Mouse (Mus musculus) thymus, adult 2 months (tissue): ENCODE measurements around the gene Trpv2. TPM values are rescaled to one million over a fixed set of nuclear protein-coding genes. Genes with fewer than 3 reads are reported as not detected.

Experiments
- DNase-seq: peaks from one replicate; pipeline ENCODE4 v3.0.0; 2021
- H3K27ac ChIP-seq: fragments of 200-500 bp; 2 replicates; pipeline ENCODE4 v1.5.1; 2012; ENCODE audit warnings: low read length, control low read depth; ENCODE audit not compliant: control insufficient read depth, insufficient read depth
- H3K27me3 ChIP-seq: fragments of 200-500 bp; 2 replicates; pipeline ENCODE4 v1.6.1; 2012; ENCODE audit warnings: mild to moderate bottlenecking, low read length, moderate library complexity, mixed read lengths; ENCODE audit not compliant: control insufficient read depth, insufficient read depth
- H3K36me3 ChIP-seq: fragments of 200-500 bp; 2 replicates; pipeline ENCODE4 v1.6.1; 2012; ENCODE audit warnings: mild to moderate bottlenecking, low read length, moderate library complexity; ENCODE audit not compliant: control insufficient read depth, insufficient read depth
- H3K4me1 ChIP-seq: fragments of 200-500 bp; replicated peaks from 2 replicates; pipeline ENCODE4 v1.6.1; 2012; ENCODE audit warnings: low read length; ENCODE audit not compliant: control insufficient read depth, insufficient read depth
- H3K4me3 ChIP-seq: fragments of 200-500 bp; 2 replicates; pipeline ENCODE4 v1.5.1; 2012; ENCODE audit warnings: mild to moderate bottlenecking, low read length, control low read depth, moderate library complexity; ENCODE audit not compliant: control insufficient read depth, insufficient read depth
- CTCF ChIP-seq: fragments of 200-500 bp; IDR thresholded peaks from 2 replicates; pipeline ENCODE4 v1.5.1; 2012; ENCODE audit warnings: mild to moderate bottlenecking, control low read depth, low read length, moderate library complexity, borderline replicate concordance; ENCODE audit not compliant: control insufficient read depth, poor library complexity, insufficient read depth; ENCODE audit errors: extremely low read depth
- POLR2A ChIP-seq: fragments of 200-500 bp; IDR thresholded peaks from 2 replicates; pipeline ENCODE4 v1.6.1; 2012; ENCODE audit warnings: mild to moderate bottlenecking, low read length, control low read depth, moderate library complexity; ENCODE audit not compliant: control insufficient read depth, poor library complexity, insufficient read depth; ENCODE audit errors: extremely low read depth
- WGBS: fragments of 180-500 bp; shearing (Covaris S2); methylation state at CpG from one replicate; pipeline ENCODE4 v1.1.7; 2018; 5-methylcytosine and 5-hydroxymethylcytosine counted together
- polyA plus RNA-seq: library from polyadenylated mRNA; depleted of rRNA; stranded (reverse); fragments of >200 nt; gene quantifications from 2 replicates; pipeline ENCODE4 v1.2.3, GENCODE M21; 2012

Gene Trpv2
- polyA plus RNA-seq, 1 experiment = 96.0 TPM

- no peak for DNase-seq
- Histone ChIP-seq H3K4me3 (no peak overlapping the region), H3K36me3 (no peaks in the 10 kb centered on the region), H3K27ac (no peak overlapping the region), H3K27me3 (no peaks in the 10 kb centered on the region), H3K4me1 (no peaks in the 10 kb centered on the region)
- WGBS = 89% methylated on average over 3 of the region's 3 CpGs
- TF ChIP-seq POLR2A (no peak), CTCF (no peak)
These were observed 62.5 kb downstream of the Trpv2 start for GRCm38 (mm10) chr11:62636840-62637221.

GRCm38 (mm10) chr11:62637401-62637800, 63.1 kb downstream of the Trpv2 start:
- WGBS = 87% methylated on average over 5 of the region's 5 CpGs
- no peak for TF ChIP-seq POLR2A
- TF ChIP-seq CTCF = no peak
- no peaks in the 10 kb centered on the region for H3K4me1 ChIP-seq
- no peaks in the 10 kb centered on the region for H3K36me3 ChIP-seq
- no peak overlapping the region for H3K27ac ChIP-seq
- DNase-seq = no peak
- H3K27me3 ChIP-seq = no peaks in the 10 kb centered on the region
- H3K4me3 ChIP-seq = no peak overlapping the region

- DNase-seq = no peak
- Histone ChIP-seq H3K36me3 (no peaks in the 10 kb centered on the region), H3K4me1 (no peaks in the 10 kb centered on the region), H3K27ac (no peak overlapping the region), H3K4me3 (no peak overlapping the region), H3K27me3 (no peaks in the 10 kb centered on the region)
- TF ChIP-seq CTCF = no peak
- TF ChIP-seq POLR2A = no peak
- whole genome bisulfite sequencing = 85% methylated on average over 6 of the region's 6 CpGs
These were observed 63.5 kb downstream of the Trpv2 start for GRCm38 (mm10) chr11:62637806-62638205.

GRCm38 (mm10) chr11:62638402-62638801, 64.1 kb downstream of the Trpv2 start:
- Histone ChIP-seq H3K4me3 (no peak overlapping the region), H3K4me1 (no peaks in the 10 kb centered on the region; the same call in 1 of the 2 replicates), H3K36me3 (no peaks in the 10 kb centered on the region), H3K27me3 (no peaks in the 10 kb centered on the region), H3K27ac (no peak overlapping the region)
- TF ChIP-seq CTCF (no peak), POLR2A (no peak)
- DNase-seq = no peak
- 98% methylated on average over 4 of the region's 4 CpGs for WGBS

GRCm38 (mm10) chr11:62640378-62640777, 66.1 kb downstream of the Trpv2 start:
- H3K4me3 ChIP-seq = no peak overlapping the region
- H3K27me3 ChIP-seq = no peaks in the 10 kb centered on the region
- H3K4me1 ChIP-seq = no peaks in the 10 kb centered on the region; the same call in 1 of the 2 replicates
- H3K27ac ChIP-seq = no peak overlapping the region
- no peaks in the 10 kb centered on the region for H3K36me3 ChIP-seq
- no peak for TF ChIP-seq POLR2A
- no peak for TF ChIP-seq CTCF
- no peak for DNase-seq
- 89% methylated on average over 3 of the region's 3 CpGs for WGBS

- no peak for TF ChIP-seq CTCF
- Histone ChIP-seq H3K4me1 (no peaks in the 10 kb centered on the region; the same call in 1 of the 2 replicates), H3K27ac (no peak overlapping the region), H3K4me3 (no peak overlapping the region), H3K36me3 (no peaks in the 10 kb centered on the region), H3K27me3 (no peaks in the 10 kb centered on the region)
- DNase-seq = no peak
- 74% methylated on average over 11 of the region's 11 CpGs for WGBS
These were observed 67.9 kb downstream of the Trpv2 start for GRCm38 (mm10) chr11:62642023-62642844.

GRCm38 (mm10) chr11:62643011-62643631, 68.8 kb downstream of the Trpv2 start:
- TF ChIP-seq CTCF (no peak), POLR2A (no peak)
- DNase-seq = no peak
- WGBS = 61% methylated on average over 8 of the region's 8 CpGs
- no peak overlapping the region for H3K4me3 ChIP-seq
- no peaks in the 10 kb centered on the region; the same call in 1 of the 2 replicates for H3K4me1 ChIP-seq
- no peak overlapping the region for H3K27ac ChIP-seq
- H3K27me3 ChIP-seq = no peaks in the 10 kb centered on the region
- H3K36me3 ChIP-seq = no peaks in the 10 kb centered on the region
